ENCODE assay signal across 20 mouse cellular contexts in the genomic region with DNA sequence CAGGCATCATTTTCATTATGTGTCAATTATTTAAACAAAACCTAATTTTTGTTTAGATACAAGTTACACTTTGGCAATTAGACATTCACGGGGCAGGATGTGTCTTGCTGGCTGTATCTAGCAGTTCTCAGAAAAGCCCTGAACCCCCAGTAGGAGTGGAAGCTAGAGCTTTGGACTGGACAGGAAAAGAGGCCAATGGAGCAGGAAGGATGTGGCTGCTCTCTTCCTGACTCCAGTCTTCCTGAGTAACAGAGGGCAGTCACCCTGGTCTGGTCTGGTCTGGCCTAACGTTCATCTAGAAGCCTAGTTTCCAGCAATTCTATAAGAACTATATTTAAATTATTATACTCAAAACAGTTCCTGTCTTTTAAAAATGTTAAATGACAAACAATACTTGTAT. TPM values are rescaled to one million over a fixed set of nuclear protein-coding genes. Genes with fewer than 3 reads are reported as not detected.
DNase-seq lines count a peak whose midpoint lies in the region; ATAC-seq lines count a peak whose summit lies in the region.
"Had no signal": no experiment of that assay in that cellular context is flagged by ENCODE, and none has a peak within 500 bp of the region (broad histone marks: within the 10 kb centered on the region; RNA-seq: fewer than 3 reads in every experiment).

No protein-coding gene starts in this region.

- H3K4me1 ChIP-seq in heart, embryonic 15.5 days (replicated peaks), result peaks cover 30% of the 10 kb centered on the region
- H3K4me1 ChIP-seq in forebrain, embryonic 12.5 days, result no peaks in the 10 kb centered on the region
- H3K4me1 ChIP-seq: liver, embryonic 13.5 days; midbrain, embryonic 12.5 days had no signal

- no peak overlapping the region for H3K4me2 ChIP-seq in heart, embryonic 15.5 days
- no peak overlapping the region for H3K4me2 ChIP-seq in forebrain, embryonic 12.5 days
- H3K4me2 ChIP-seq: embryonic facial prominence, embryonic 15.5 days; liver, embryonic 13.5 days; midbrain, embryonic 12.5 days had no signal

- ATAC-seq in heart, embryonic 15.5 days (replicated peaks; ENCODE audit: insufficient number of reproducible peaks, insufficient read depth, low FRiP score, low read depth), result no peak; the same call in 1 of the 2 replicates
- ATAC-seq in forebrain, embryonic 12.5 days (ENCODE audit: low FRiP score), result no peak
- ATAC-seq: forebrain, embryonic 16.5 days; hindbrain, postnatal 0 days; intestine, embryonic 16.5 days had no signal

- no peak overlapping the region for H3K9ac ChIP-seq in heart, embryonic 15.5 days
- no peak overlapping the region for H3K9ac ChIP-seq in forebrain, embryonic 12.5 days
- H3K9ac ChIP-seq: embryonic facial prominence, embryonic 15.5 days; liver, embryonic 13.5 days; midbrain, embryonic 12.5 days had no signal

- 66% methylated on average over 2 of the region's 2 CpGs for WGBS in heart, embryonic 15.5 days
- WGBS in forebrain, embryonic 12.5 days, result 71% methylated on average over 2 of the region's 2 CpGs

- H3K9me3 ChIP-seq in heart, embryonic 15.5 days (replicated peaks), result no peaks in the 10 kb centered on the region
- no peaks in the 10 kb centered on the region for H3K9me3 ChIP-seq in forebrain, embryonic 12.5 days
- H3K9me3 ChIP-seq: embryonic facial prominence, embryonic 15.5 days; liver, embryonic 13.5 days; midbrain, embryonic 12.5 days had no signal

- no peak overlapping the region for H3K4me3 ChIP-seq in heart, embryonic 15.5 days
- H3K4me3 ChIP-seq in forebrain, embryonic 12.5 days (replicated peaks), result no peak overlapping the region
- H3K4me3 ChIP-seq: embryonic facial prominence, embryonic 15.5 days; layer of hippocampus, adult 2 months; liver, embryonic 13.5 days; midbrain, embryonic 12.5 days had no signal

- peak; percentile 16 for DNase-seq in adrenal gland, postnatal 14 days
- DNase-seq in adrenal gland, adult 2 months, result no peak
- no peak for DNase-seq in heart, postnatal 36 days
- peak; percentile 31 for DNase-seq in kidney, postnatal 10 days
- DNase-seq in kidney, postnatal 4 days, result no peak
- peak; percentile 57 for DNase-seq in 416B (ENCODE audit: low read depth)
- DNase-seq: adrenal gland, postnatal 25 days; cerebellum, adult 9-10 months; gastrocnemius, postnatal 10 days; liver, embryonic 13.5 days; thymus, adult 18-20 months; thymus, postnatal 36 days had no signal

- H3K27me3 ChIP-seq in heart, embryonic 15.5 days, result no peaks in the 10 kb centered on the region
- no peaks in the 10 kb centered on the region for H3K27me3 ChIP-seq in forebrain, embryonic 12.5 days
- H3K27me3 ChIP-seq: embryonic facial prominence, embryonic 15.5 days; liver, embryonic 13.5 days had no signal

- H3K27ac ChIP-seq in heart, embryonic 15.5 days, result peak overlapping the region; percentile 20; the same call in 1 of the 2 replicates
- H3K27ac ChIP-seq in forebrain, embryonic 12.5 days, result no peak overlapping the region
- H3K27ac ChIP-seq: embryonic facial prominence, embryonic 15.5 days; hindbrain, postnatal 0 days; layer of hippocampus, adult 2 months; midbrain, embryonic 12.5 days had no signal

- no peaks in the 10 kb centered on the region for H3K36me3 ChIP-seq in heart, embryonic 15.5 days
- H3K36me3 ChIP-seq in forebrain, embryonic 12.5 days (replicated peaks), result no peaks in the 10 kb centered on the region
- H3K36me3 ChIP-seq: embryonic facial prominence, embryonic 15.5 days; liver, embryonic 13.5 days; midbrain, embryonic 12.5 days had no signal

- intact Hi-C loops in heart, postnatal 36 days (cut with DNase I), result no loop called here

RNA-seq across cellular contexts. Expression of a gene that starts 16.0 kb away (rescaled TPM):
- total RNA-seq in adrenal gland, postnatal 14 days (2021), result 26.1 and 30.6 TPM in 2 replicates
- total RNA-seq in adrenal gland, adult 2 months (2021), result 10 to 100 TPM; 22.4 to 23.7 TPM
- polyA plus RNA-seq in adrenal gland, adult 2 months (2012; rRNA removed), result 9.7 and 10.0 TPM in 2 replicates
- 10.8 and 12.5 TPM in 2 replicates for polyA plus RNA-seq in heart, embryonic 15.5 days (2015; fragmentation: Nextera tagmentation; extraction: Ambion mirVana)
- 10 to 100 TPM; 25.6 to 27.2 TPM for total RNA-seq in heart, postnatal 36 days (2021)
- 32.9 and 33.0 TPM in 2 replicates for polyA plus RNA-seq in forebrain, embryonic 12.5 days (2016; fragmentation: Nextera tagmentation; extraction: Ambion mirVana)

Comparison
In these comparisons a context has a peak if more than half of its experiments do, and no peak if none do; other contexts are left out.
1. DNase-seq: peak in adrenal gland, postnatal 14 days (single experiment), kidney, postnatal 10 days (single experiment) and 416B (single experiment); none in adrenal gland, adult 2 months (single experiment), heart, postnatal 36 days (0 of 2) and kidney, postnatal 4 days (0 of 2).